Mouse (Mus musculus) gastrocnemius, adult 18-20 months (tissue): Measurements from ENCODE around the gene Gca. TPM values are rescaled to one million over a fixed set of nuclear protein-coding genes. Genes with fewer than 3 reads are reported as not detected.
A peak's percentile ranks its signal among the peaks of the same experiment; 100 is the strongest.

ENCODE experiments used
- DNase-seq: peaks from one replicate; pipeline ENCODE4 v3.0.0; 2021; ENCODE audit warnings: low spot score
- long read RNA-seq, 2 experiments: library from polyadenylated mRNA; stranded (forward); transcript quantifications; one replicate each; pipeline ENCODE4 v2.0.0; 2021
- total RNA-seq, 2 experiments: library from RNA; stranded (reverse); gene quantifications; 2 replicates each; pipeline ENCODE4 v1.2.3; 2021

Gene Gca
- total RNA-seq: 1 to 10 TPM; 6.4 to 8.3 TPM
- long read RNA-seq, experiment 1, transcript Gca-201 (8 exons, 3,330 nt): major isoform, 5 of 5 reads
- long read RNA-seq, experiment 1, partial matches to known transcripts: 0 of 5 reads
- long read RNA-seq, experiment 1, other reads (novel, unspliced or antisense): 0 of 5 reads
- long read RNA-seq, experiment 2, transcript Gca-201 (8 exons, 3,330 nt): major isoform, 6 of 7 reads
- long read RNA-seq, experiment 2, partial matches to known transcripts: 0 of 7 reads
- long read RNA-seq, experiment 2, other reads (novel, unspliced or antisense): 1 of 7 reads

GRCm38 (mm10) chr2:62664135-62664670, at the start of gene Gca:
Gene Gca, plus strand, starts transcription at chr2:62664285.
- peak; percentile 85 for DNase-seq

- no peak for DNase-seq
Measured at GRCm38 (mm10) chr2:62618934-62619341, 45.1 kb upstream of the Gca start.

GRCm38 (mm10) chr2:62619679-62620078, 44.4 kb upstream of the Gca start:
- no peak for DNase-seq

- no peak for DNase-seq
Measured at GRCm38 (mm10) chr2:62623024-62623441, 41.1 kb upstream of the Gca start.

- DNase-seq: peak; percentile 19
Measured at GRCm38 (mm10) chr2:62627728-62628127, 36.4 kb upstream of the Gca start.

GRCm38 (mm10) chr2:62628356-62628755, 35.7 kb upstream of the Gca start:
- DNase-seq: no peak

DNA sequence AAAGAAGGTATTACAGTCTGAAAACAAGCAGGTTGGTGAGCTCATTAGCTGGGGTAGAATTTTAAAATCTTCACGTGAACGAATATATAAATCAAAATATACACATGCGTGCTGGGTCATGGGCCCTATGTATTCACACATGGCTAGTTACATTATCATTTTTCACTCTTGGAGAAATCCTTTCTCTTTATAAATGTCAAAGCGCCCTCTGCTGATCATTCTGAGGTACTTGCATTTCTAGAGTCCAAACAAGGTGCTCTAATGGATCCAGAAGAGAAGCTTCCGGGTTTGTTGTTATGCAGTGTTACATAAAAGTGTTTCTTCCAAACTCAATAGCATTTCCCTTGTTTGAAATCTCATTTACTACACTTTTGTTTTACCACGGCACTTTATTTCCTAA, 33.6 kb upstream of the Gca start:
- peak; percentile 37 for DNase-seq

DNA sequence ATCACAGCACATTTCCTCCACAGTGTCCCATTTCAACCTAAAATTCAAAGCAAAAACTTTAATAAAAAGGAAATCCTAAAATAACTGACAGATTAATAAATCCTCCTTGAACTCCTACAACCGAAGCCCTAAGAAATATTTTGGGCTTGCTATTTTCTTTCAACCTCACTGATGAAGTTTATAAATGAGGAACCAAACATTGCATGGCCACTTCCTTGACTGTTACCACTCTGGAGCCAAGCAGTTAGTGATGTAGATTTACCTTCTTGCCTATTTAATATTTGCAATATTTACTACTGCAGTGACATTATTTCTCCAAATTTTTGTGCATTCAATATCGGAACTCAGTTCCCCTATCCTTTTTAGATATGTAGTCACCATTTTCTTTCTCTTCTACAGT, 24.2 kb upstream of the Gca start:
- DNase-seq: no peak

GRCm38 (mm10) chr2:62643405-62644305, 20.4 kb upstream of the Gca start:
- DNase-seq: peak; percentile 54

DNA sequence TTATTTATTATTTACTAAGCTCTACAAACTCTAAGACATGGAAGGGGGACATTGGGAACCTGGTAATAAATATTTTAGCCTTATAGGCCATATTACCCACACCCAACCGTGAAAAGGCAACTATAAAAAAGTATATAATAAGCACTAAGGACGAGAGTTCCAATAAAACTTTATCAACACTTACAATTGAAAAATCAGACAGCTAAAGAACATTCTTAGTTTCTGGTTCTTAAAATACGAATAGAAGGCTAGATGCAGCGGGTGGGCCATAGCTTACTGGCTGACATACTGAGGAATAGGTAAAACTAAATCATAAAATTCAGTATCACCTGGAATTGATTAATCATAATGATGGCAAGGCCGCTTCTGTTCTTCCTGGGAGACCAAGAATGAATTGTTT, 19.2 kb upstream of the Gca start:
- DNase-seq: no peak

DNA sequence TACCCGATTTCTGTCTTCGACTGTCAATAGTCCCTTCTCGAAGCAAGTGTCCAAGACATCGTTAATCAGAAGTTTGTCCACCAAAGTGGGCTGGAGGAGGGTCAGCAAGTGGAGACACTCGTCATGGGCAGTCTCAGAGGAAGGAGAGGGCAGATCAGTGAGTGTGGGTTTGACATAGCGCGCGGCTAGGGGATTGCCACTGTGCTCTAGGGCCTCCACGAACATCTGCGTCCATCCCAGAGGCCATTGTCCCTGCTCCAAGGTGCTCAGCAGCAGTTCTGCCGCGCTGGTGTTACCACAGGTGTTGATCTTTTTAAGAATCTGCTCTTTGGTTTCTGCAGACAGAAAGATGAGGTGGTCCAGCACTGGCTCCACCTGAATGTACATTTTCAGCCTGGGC, 18.6 kb upstream of the Gca start:
- DNase-seq: peak; percentile 10

- peak; percentile 58 for DNase-seq
Measured at GRCm38 (mm10) chr2:62646014-62646645, 18.0 kb upstream of the Gca start, which contains the start of gene Ifih1. Gene Ifih1, minus strand, starts transcription at chr2:62646255.

- DNase-seq: no peak
Measured at GRCm38 (mm10) chr2:62646671-62647289, 17.3 kb upstream of the Gca start.

DNA sequence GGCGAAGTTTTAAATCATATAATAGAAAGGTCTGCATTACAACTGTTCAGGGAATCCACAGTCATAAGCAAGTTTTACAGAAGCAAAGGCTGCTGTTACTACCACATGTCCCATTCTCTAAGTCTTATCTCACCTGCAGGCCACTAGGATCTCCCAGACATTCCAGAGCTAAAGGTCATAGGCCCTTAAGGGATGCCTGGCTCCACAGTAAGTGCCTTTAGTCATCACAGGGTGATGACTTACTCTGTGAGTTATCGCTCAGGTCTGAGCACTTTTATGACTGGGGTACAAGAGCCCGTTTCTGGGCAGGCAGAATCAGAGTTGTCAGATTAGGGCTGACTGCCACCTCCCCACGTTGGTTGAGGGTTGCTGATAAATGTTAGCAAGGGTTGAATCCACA, 12.2 kb upstream of the Gca start:
- DNase-seq: no peak

GRCm38 (mm10) chr2:62652466-62652865, 11.6 kb upstream of the Gca start:
- no peak for DNase-seq

GRCm38 (mm10) chr2:62654519-62655338, 9.4 kb upstream of the Gca start:
- DNase-seq: peak; percentile 47

- no peak for DNase-seq
Measured at GRCm38 (mm10) chr2:62656072-62656471, 8.0 kb upstream of the Gca start.

GRCm38 (mm10) chr2:62660565-62660964, 3.5 kb upstream of the Gca start:
- DNase-seq: no peak

DNA sequence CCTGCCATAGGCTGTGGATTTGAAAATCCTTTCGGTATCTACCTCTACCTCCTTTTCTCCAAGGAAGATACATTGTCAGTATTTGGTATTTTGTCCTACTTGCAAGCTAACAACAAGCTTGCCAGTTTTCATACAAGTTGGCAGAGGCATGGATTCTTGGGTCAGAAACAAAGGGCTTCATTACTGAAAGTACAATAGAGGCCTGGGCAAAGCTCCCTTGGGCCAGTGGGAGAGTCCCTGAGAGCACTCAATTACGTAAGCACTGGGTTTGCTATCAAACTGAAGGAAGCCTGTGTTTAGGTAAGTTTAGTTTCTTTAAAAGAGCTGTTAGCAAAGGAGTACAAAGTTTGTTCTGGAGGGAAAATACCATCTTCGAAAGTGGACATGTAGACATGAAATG, 1.5 kb upstream of the Gca start:
- DNase-seq: no peak

GRCm38 (mm10) chr2:62664839-62665238, 754 bp downstream of the Gca start:
- DNase-seq: no peak

GRCm38 (mm10) chr2:62665536-62665935, 1.5 kb downstream of the Gca start:
- no peak for DNase-seq
